Mouse (Mus musculus) regulatory T cell (primary cell): ENCODE data around the gene Disp1.

Source experiments
- in situ Hi-C: fragments of 300-600 bp; cut with MboI, MseI; formaldehyde crosslinking; loops from one replicate; pipeline ENCODE4 v1.15.1; 2025; ENCODE audit warnings: high pct_unique_total_duplicates

Disp1 gene

GRCm38 (mm10) chr1:183088661-183089060, 132.7 kb downstream of the Disp1 start:
- in situ Hi-C loops = no loop called here

DNA sequence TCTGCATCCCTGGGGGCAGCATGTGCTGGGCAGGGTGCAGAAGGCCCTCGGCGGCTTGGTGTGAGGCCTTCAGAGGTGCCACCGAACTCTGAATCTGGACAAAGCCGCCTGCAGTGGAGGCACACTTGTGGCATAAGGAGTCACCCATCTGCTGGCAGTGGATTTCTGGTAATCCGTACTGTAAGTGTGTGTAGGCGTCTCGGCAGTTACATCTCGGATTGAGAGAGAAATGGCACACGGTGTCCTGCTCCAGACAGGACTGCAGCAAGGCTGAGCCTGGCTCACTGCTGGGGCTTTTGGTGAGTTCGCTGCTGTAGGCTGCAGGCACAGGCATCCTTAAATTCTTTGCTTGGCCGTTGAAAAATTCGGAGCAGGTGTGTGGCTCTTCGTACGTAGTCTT, 134.5 kb downstream of the Disp1 start:
- in situ Hi-C loops = no loop called here

- in situ Hi-C loops = no loop called here
These were observed 137.0 kb downstream of the Disp1 start for GRCm38 (mm10) chr1:183084085-183085050.

DNA sequence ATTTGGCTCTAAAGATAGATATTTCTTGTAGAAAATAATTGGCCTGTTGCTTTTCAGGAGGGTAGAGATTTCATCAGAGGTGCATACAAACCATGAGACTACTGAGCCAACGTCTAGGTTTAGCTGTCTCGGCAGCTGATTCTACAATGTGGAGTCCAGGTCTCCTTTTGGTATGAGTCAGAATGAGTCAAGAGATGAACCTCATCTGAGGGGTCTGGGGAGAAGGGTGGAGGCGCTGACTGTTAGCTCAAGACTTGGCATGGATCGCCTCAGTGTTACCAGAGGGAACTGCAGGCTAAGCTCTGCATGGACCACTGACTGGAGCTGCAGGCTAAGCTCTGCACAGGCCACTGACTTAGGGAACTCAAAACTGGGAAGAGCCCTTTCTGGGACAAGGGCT, 138.9 kb downstream of the Disp1 start:
- in situ Hi-C loops = no loop called here

- in situ Hi-C loops = no loop called here
These were observed 140.2 kb downstream of the Disp1 start for GRCm38 (mm10) chr1:183081126-183081525.

DNA sequence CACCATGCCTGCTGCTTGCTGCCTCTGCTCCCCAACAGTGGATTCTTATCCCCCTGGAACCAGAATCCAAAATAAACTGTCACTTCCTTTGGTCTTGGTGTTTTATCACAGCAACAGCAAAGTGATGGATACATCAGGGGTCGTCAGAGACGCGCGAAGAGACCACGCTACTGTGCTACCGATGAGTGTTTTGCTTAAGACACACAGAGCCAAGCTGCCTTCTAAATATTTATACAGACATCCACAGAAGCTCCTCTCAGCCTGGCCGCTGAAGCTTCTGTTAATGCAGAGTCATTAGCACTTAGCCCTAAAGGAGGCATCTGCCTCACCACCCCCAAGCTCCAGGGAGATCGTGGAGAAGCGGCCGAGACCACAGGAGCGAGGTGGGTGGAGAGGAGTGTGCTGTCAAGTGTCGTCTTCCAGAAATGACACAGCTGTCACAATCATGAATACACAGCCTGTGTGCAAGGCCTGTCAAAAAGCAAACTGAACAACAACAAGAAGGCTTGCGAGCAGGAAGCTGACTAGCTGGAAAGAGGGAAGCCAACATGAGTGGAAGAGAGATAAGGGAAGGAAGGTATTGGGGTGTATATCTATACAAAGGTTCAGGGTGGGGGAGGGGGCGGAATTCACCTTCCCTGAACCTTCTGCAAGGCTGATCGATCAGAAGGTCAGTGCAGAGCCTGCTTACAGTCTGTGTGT, 146.1 kb downstream of the Disp1 start:
- in situ Hi-C loops = no loop called here

GRCm38 (mm10) chr1:183072263-183073050, 148.9 kb downstream of the Disp1 start:
- in situ Hi-C loops = no loop called here

- in situ Hi-C loops = no loop called here
These were observed 151.2 kb downstream of the Disp1 start for GRCm38 (mm10) chr1:183069954-183070649.

GRCm38 (mm10) chr1:183067807-183068206, 153.5 kb downstream of the Disp1 start:
- in situ Hi-C loops = no loop called here

GRCm38 (mm10) chr1:183066981-183067380, 154.3 kb downstream of the Disp1 start:
- in situ Hi-C loops = no loop called here

- in situ Hi-C loops = no loop called here
These were observed 160.7 kb downstream of the Disp1 start for GRCm38 (mm10) chr1:183060611-183061010.

DNA sequence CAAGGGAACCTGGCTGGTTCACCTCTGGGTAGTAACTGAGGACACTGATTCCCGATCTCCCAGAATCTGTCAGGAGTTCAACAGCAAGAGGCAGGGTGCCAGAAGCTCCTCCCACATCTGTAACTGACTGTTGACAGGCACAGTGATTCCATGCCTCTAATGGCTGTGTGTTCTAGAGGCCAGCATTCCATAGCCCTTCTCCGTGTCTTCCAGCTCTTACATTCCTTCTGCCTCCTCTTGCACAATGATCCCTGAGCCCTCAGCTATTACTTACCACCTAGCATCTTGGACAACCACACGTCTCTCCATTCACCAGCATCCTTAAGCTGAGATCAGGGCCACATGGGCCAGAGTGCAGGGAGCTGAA, 165.1 kb downstream of the Disp1 start:
- in situ Hi-C loops = no loop called here

DNA sequence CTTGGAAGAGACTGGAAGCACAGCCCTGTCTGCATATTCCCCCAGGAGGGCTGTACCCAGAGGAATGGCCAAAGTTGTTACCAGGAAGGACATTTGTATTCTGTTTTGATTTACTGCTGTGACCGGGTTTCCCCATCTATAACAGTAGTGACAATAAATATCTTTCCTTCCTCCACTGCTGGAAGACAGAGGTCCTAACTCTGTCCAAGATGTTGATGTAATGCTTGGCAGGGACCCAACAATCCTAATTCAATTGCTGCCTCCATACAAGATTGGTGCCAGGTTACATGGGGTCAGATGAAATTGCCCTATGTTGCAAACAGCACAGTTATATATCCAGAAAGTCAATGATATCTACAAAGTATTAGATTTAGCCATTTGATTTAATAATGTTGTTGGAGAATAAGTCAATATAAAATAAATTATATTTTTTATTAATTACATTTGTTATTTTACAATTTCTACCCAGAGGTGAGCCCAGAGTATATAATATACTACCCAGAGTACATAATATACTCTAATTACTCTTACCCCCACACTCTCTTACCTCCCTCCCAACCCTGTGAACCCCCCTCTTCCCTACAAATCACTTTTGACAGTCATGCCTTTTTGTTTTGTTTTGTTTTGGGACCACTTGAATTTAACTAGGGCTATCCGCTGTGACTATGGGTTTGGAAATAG, 165.6 kb downstream of the Disp1 start:
- in situ Hi-C loops = no loop called here

DNA sequence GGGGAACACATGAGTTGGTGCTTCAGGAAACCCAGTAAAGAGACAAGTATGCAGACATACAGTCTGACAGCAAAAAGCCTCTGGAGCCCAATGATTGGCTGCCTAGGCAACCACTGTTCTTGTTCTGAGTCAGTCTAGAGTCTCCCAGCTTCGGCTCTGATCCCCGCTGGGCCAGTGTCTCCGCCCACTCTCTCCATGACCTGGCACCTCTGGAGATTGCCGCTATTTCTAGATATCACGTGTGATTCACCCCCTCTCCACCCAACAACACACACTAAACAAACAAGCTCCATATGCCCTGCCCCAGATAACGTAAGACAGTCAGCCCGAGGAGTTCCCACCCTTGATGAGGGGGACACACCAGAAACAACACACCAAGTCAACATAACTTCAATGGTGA, 168.7 kb downstream of the Disp1 start:
- in situ Hi-C loops = no loop called here

DNA sequence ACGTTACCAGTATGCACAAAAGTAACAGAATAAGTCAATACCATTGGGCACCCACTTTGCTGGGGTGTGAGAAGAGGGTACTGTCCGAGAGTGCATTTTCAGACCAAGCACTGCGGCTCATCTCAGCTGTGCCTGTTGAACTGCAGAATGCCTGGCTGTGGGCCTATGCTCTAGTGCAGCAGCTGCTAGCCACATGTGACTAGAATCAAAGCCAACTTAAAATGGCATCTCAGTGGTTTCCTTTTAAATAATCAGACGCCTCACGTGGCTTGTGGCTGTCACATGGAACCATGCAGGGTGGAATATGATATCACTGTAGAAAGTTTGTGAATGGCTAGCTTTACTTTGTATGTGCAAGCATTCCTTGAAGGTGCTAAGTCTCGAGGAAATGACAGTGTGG, 172.0 kb downstream of the Disp1 start:
- in situ Hi-C loops = no loop called here

GRCm38 (mm10) chr1:183047913-183048523, 173.3 kb downstream of the Disp1 start:
- in situ Hi-C loops = no loop called here

- in situ Hi-C loops = no loop called here
These were observed 174.0 kb downstream of the Disp1 start for GRCm38 (mm10) chr1:183047191-183047912.

- in situ Hi-C loops = no loop called here
These were observed 175.2 kb downstream of the Disp1 start for GRCm38 (mm10) chr1:183046081-183046480.

DNA sequence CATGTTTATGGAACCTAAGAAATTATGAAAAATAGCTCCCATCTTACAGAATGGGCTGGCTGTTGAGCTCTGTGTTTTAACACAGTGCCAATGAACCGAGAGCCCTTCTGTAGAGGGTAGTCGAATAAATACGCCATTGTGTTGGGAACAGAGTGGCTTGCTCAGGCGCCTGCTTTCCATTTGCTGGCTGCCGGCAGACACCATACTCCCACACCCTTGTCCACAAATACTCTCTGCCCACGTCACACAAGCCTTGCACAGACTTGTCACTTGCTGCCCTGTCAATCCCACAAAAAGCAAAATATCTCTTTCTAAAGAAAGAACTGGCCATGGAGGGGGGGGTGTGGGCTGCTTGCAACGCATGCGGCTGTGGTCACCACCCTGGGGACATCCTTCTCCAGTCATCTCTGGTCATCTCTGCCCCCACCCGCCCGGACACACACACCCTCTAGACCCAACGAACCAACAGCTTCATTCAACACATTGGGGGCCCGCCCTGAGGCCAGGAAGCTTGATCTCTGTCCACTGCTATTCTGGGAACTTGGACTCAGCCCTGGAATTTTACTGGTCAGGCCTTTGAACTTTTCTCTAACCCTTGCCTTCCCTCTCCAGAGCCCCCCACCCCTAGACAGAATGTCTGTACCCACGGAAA, 178.0 kb downstream of the Disp1 start:
- in situ Hi-C loops = no loop called here
